ENCODE assay signal across 8 mouse cellular contexts in the genomic region with DNA sequence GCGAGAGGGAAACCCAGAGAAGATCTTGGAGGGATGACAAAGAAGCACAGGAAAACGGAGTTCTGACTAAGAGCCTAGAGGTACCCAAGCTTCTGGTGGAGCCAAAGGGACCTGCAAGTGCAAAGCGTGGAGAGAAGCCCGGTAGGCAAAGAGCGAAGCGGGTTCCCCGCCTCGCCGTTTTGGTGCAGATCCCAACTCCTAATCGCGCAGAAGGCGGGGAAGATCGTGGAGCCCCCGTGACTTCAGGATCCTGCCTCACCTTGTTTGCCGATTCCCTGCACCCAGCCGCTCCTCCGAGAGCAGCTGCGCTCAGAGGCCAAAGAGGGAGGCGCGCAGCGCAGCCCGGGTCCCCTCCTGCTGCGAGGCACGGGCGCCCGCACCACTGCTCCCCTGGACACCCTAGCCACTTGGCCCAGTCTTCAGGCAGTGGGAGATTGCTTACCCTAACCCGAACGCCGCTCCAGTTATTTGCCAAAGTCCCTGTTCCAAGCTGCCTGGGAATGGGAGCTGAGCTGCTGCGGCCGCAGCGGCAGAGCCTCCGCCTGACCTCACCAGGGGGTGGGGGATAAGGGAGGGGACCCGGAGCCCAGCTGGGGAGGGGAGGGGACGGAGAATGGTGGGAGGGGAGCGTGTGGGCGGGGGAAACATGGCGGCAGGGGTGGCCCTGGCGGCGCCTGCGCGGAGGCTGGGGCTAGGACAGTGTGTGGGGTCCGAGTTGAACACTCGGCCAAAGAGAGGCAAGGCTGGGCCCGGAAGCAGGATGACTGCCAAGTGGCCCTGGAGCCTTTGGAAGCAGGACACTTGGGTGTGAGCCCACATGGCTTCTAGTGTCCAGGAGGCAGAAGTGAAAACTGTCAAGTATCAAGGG. TPM values are rescaled to one million over a fixed set of nuclear protein-coding genes. Genes with fewer than 3 reads are reported as not detected.
DNase-seq lines count a peak whose midpoint lies in the region; ATAC-seq and TF ChIP-seq lines count a peak whose summit lies in the region.

TSS of gene Klhl13 (minus strand) at position 569 of the 868 bp plus-strand sequence.

- peak; percentile 28 for DNase-seq in adrenal gland, adult 8-10 months
- DNase-seq in gastrocnemius, adult 8-10 months (ENCODE audit: low spot score in 2 of 2) = peak; percentile 23 to 56
- DNase-seq in left cerebral cortex, adult 18-20 months (ENCODE audit: low spot score in 2 of 2) = peak; percentile 5 to 24
- peak; percentile 62 for DNase-seq in lung, postnatal 14 days
- peak; percentile 39 to 63 for DNase-seq in right cerebral cortex, postnatal 10 days (ENCODE audit: low spot score in 2 of 2)

- ATAC-seq in hindbrain, embryonic 15.5 days (ENCODE audit: low FRiP score, low read depth) = peak; percentile 90
- ATAC-seq in erythroid progenitor cell, adult 5-6 weeks (replicated peaks; ENCODE audit: low FRiP score, poor library complexity, severe bottlenecking) = no peak

- H3K4me1 ChIP-seq in cortical plate, adult 2 months (ENCODE audit: control insufficient read depth, insufficient read depth, low read length) = no peaks in the 10 kb centered on the region
- H3K4me1 ChIP-seq in hindbrain, embryonic 15.5 days (replicated peaks) = peaks cover 3% of the 10 kb centered on the region; the same call in 1 of the 2 replicates

- H3K4me2 ChIP-seq in hindbrain, embryonic 15.5 days = peak within 1 kb of the TSS; percentile 57

- TF ChIP-seq POLR2A in cortical plate, adult 2 months (IDR thresholded peaks at IDR 0.05; ENCODE audit: extremely low read depth, insufficient read depth, low read length) = no peak

- 18% methylated on average over 45 of the region's 45 CpGs for WGBS in hindbrain, embryonic 15.5 days

- no peaks in the 10 kb centered on the region for H3K9me3 ChIP-seq in hindbrain, embryonic 15.5 days

- H3K27ac ChIP-seq in cortical plate, adult 2 months (ENCODE audit: insufficient read depth, low read length) = no peak within 1 kb of the TSS
- H3K27ac ChIP-seq in hindbrain, embryonic 15.5 days (replicated peaks) = peak within 1 kb of the TSS; percentile 72

- peak within 1 kb of the TSS; percentile 62 for H3K9ac ChIP-seq in hindbrain, embryonic 15.5 days

- H3K27me3 ChIP-seq in hindbrain, embryonic 15.5 days = no peaks in the 10 kb centered on the region

- H3K36me3 ChIP-seq in hindbrain, embryonic 15.5 days = no peaks in the 10 kb centered on the region

- no peak for TF ChIP-seq CTCF in cortical plate, adult 2 months (IDR thresholded peaks at IDR 0.05; ENCODE audit: extremely low read depth, insufficient read depth, low read length)

- peak within 1 kb of the TSS; percentile 78 for H3K4me3 ChIP-seq in cortical plate, adult 2 months (ENCODE audit: insufficient read depth, low read length)
- H3K4me3 ChIP-seq in hindbrain, embryonic 15.5 days = peak within 1 kb of the TSS; percentile 64

RNA-seq across cellular contexts. Expression of gene Klhl13, which starts in this region (rescaled TPM):
- total RNA-seq in adrenal gland, adult 8-10 months (2022) = 10 to 100 TPM; 18.6 to 25.8 (median 22.7) TPM
- polyA plus RNA-seq in cortical plate, adult 2 months (2012; rRNA removed) = 14.6 and 22.9 TPM in 2 replicates
- total RNA-seq in gastrocnemius, adult 8-10 months (2022) = 1 to 10 TPM; 2.6 to 5.0 (median 2.9) TPM
- 121 and 142 TPM in 2 replicates for polyA plus RNA-seq in hindbrain, embryonic 15.5 days (2015; fragmentation: Nextera tagmentation; extraction: Ambion mirVana)
- 10 to 100 TPM; 45.8 to 52.8 TPM for total RNA-seq in left cerebral cortex, adult 18-20 months (2021)
- not detected in 2 replicates for total RNA-seq in erythroid progenitor cell, adult 5-6 weeks (2015; ENCODE audit: low replicate concordance)
- total RNA-seq in erythroid progenitor cell, adult 5-6 weeks (2017; ENCODE audit: low replicate concordance) = not detected in 2 replicates
